Mouse (Mus musculus): ENCODE results near the gene Pecr.
"Not testable (repeated sequence)": the region's sequence is repeated elsewhere in the genome, so short reads cannot be mapped to it uniquely, and the experiment has no call there.

Gene Pecr

GRCm38 (mm10) chr1:72288527-72289150, 4.5 kb upstream of the Pecr start:
- peak; percentile 92 for DNase-seq (ENCODE audit: extremely low read depth, low read depth, low spot score)

- DNase-seq (ENCODE audit: extremely low read depth, low read depth, low spot score): no peak
Observed at GRCm38 (mm10) chr1:72287893-72288292, 3.8 kb upstream of the Pecr start.

- DNase-seq (ENCODE audit: extremely low read depth, low read depth, low spot score): no peak
Observed at GRCm38 (mm10) chr1:72286904-72287303, 2.8 kb upstream of the Pecr start.

GRCm38 (mm10) chr1:72284539-72284938, 425 bp upstream of the Pecr start:
- DNase-seq (ENCODE audit: extremely low read depth, low read depth, low spot score): no peak

- no peak for DNase-seq (ENCODE audit: extremely low read depth, low read depth, low spot score)
Observed at GRCm38 (mm10) chr1:72282604-72283003, 1.5 kb downstream of the Pecr start.

- DNase-seq (ENCODE audit: extremely low read depth, low read depth, low spot score): peak; percentile 97
Observed at GRCm38 (mm10) chr1:72278085-72278484, 6.0 kb downstream of the Pecr start.

- DNase-seq (ENCODE audit: extremely low read depth, low read depth, low spot score): no peak
Observed at GRCm38 (mm10) chr1:72263099-72263498, 21.0 kb downstream of the Pecr start.

GRCm38 (mm10) chr1:72256381-72257256, 27.5 kb downstream of the Pecr start:
- peak; percentile 93 for DNase-seq (ENCODE audit: extremely low read depth, low read depth, low spot score)

GRCm38 (mm10) chr1:72255854-72256175, 28.3 kb downstream of the Pecr start:
- no peak for DNase-seq (ENCODE audit: extremely low read depth, low read depth, low spot score)

GRCm38 (mm10) chr1:72255062-72255853, 28.9 kb downstream of the Pecr start:
- no peak for DNase-seq (ENCODE audit: extremely low read depth, low read depth, low spot score)

GRCm38 (mm10) chr1:72254545-72255061, 29.5 kb downstream of the Pecr start:
- DNase-seq (ENCODE audit: extremely low read depth, low read depth, low spot score): no peak

- no peak for DNase-seq (ENCODE audit: extremely low read depth, low read depth, low spot score)
Observed at GRCm38 (mm10) chr1:72253881-72254491, 30.1 kb downstream of the Pecr start.

- no peak for DNase-seq (ENCODE audit: extremely low read depth, low read depth, low spot score)
Observed at GRCm38 (mm10) chr1:72251806-72252205, 32.3 kb downstream of the Pecr start.

- DNase-seq (ENCODE audit: extremely low read depth, low read depth, low spot score): not testable (repeated sequence)
Observed at GRCm38 (mm10) chr1:72248226-72248737, 35.8 kb downstream of the Pecr start.

GRCm38 (mm10) chr1:72244317-72245036, 39.6 kb downstream of the Pecr start:
- DNase-seq (ENCODE audit: extremely low read depth, low read depth, low spot score): no peak

GRCm38 (mm10) chr1:72243656-72244316, 40.3 kb downstream of the Pecr start:
- no peak for DNase-seq (ENCODE audit: extremely low read depth, low read depth, low spot score)

- DNase-seq (ENCODE audit: extremely low read depth, low read depth, low spot score): no peak
Observed at GRCm38 (mm10) chr1:72242581-72243143, 41.5 kb downstream of the Pecr start.

GRCm38 (mm10) chr1:72239113-72239512, 45.0 kb downstream of the Pecr start:
- DNase-seq (ENCODE audit: extremely low read depth, low read depth, low spot score): not testable (repeated sequence)

GRCm38 (mm10) chr1:72238016-72238580, 46.0 kb downstream of the Pecr start:
- no peak for DNase-seq (ENCODE audit: extremely low read depth, low read depth, low spot score)

Measured in fat pad, adult 2 months (tissue).